Mouse (Mus musculus) spleen, postnatal 36 days (tissue): ENCODE results near the gene Gm17387.

Source experiments
- DNase-seq, 2 experiments: peaks; one replicate each; pipeline ENCODE4 v3.0.0; 2022; ENCODE audit warnings: low spot score in 2 of 2, mixed read lengths in 1 of 2

The Gm17387 gene

GRCm38 (mm10) chr7:141028831-141029230 is at the start of gene Gm17387:
Gm17387 (plus strand) TSS chr7:141029131.
- DNase-seq = no peak

DNA sequence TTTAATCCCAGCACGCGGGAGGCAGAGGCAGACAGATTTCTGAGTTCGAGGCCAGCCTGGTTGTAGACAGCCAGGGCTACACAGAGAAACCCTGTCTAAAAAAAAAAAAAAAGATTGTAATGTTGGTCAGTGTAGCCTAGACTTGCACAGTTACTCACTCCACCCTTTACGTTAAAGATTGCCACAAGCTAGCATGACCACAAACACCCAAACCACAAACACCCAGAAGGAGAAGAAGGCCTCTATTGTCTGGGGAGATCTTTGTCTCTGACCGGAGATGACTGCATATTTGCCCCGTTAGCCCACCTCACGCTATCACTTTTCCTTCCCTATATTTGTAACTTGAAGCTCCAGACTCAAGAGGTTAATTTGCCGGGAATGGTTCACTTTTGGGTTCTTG is 47.2 kb upstream of the Gm17387 start:
- DNase-seq = peak; percentile 11 to 40

DNA sequence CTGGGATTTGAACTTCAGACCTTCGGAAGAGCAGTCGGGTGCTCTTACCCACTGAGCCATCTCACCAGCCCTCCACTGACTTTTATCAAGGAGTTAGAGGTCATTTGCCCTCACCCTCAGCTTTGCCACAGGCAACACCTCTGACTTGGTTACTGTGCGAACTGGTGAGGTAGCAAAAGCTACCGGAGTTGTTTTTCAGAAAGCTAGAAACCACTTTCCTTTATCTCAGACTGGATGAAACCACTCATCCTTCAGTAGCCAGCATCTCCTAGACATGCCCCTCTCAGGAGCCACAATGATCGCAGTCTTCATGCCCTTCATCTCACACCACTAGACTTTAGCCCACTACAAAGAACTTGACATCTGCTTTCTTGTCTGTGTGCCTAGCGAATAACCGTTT is 46.0 kb upstream of the Gm17387 start:
- no peak for DNase-seq

DNA sequence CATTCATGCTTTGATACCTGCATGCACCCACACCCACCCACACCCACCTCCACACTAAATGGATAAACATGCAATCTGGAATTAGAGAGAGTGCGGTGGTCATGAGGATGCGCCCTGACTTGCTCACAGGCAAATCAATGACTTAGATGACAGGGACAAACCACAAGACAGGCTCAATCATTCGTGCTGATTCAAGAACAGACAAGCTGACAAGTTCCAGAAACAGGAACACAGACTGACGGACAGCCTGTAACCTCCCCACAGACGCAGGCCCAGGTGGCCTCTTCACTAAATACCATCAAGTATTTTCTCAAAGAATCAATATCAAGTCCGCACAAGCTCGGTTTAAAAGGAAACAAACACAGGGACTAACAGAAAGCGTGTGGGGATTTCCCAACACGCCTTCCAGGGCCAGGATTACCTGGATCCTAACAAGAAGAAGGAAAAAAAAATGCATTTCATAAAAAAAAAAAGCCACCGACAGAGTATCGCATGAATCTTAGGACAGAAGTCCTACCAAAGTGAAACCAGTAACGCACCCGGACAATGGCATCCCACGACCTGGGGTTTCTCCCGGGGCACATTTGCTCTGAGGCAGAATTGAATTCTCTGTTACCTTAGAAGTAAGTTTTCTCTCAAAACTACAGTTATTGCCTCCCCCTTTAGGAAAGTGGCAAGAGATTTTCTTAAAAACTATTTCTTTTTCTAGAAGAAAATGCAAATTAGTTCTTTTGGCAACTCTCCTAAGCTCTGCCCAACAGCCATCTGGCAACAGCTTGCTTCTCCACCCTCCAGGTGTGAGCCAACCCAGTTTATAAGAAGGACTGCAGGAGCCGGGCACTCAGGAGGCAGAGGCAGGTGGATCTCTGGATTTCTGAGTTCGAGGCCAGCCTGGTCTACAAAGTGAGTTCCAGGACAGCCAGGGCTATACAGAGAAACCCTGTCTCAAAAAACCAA is 41.5 kb upstream of the Gm17387 start:
- DNase-seq = no peak

GRCm38 (mm10) chr7:140989022-140989421 is 39.9 kb upstream of the Gm17387 start:
- DNase-seq = no peak

DNA sequence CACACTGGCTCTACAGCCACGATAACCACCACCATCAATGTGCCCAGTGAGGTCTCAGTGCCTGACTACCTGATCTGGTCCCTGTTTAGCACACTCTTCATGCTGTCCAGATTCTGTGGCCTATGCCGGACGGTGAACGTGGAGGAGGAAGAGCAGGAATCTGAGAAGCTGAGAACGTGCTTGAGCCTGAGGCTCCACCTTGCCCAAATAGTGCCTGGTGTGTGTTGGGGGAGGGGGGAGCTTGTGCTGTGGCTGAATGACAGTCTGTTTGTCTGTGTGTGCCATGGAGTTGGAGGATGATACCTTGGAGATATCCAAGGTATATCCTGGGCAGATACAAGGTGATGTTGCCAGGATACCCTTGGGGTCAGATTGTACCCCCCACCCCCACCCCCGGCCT is 38.7 kb upstream of the Gm17387 start:
- DNase-seq = no peak

DNA sequence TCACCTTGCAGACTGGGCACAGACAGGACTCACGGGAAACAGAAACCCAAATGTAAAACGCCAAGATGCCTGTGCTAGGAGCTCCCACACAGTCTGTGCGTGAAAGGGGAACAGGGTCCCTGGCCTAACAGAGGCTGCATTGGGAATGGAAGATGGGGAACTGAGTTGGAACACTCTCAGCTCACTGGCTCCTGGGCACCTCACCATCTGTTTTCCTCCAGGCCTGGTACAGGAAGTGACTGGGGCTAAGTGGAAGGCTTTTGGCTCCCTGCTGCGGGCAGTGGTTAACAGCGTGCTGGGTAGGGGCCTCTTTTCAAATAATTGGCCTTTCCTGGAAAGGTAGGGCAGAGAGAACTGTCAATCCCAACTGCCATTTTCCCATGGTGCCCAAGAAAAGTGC is 38.3 kb upstream of the Gm17387 start:
- DNase-seq = no peak

- DNase-seq = no peak
Measured at GRCm38 (mm10) chr7:140991117-140991689, 37.7 kb upstream of the Gm17387 start.

GRCm38 (mm10) chr7:140997817-140998216 is 31.1 kb upstream of the Gm17387 start:
- DNase-seq = no peak

- DNase-seq = no peak
Measured at GRCm38 (mm10) chr7:140998853-140999700, 29.9 kb upstream of the Gm17387 start.

DNA sequence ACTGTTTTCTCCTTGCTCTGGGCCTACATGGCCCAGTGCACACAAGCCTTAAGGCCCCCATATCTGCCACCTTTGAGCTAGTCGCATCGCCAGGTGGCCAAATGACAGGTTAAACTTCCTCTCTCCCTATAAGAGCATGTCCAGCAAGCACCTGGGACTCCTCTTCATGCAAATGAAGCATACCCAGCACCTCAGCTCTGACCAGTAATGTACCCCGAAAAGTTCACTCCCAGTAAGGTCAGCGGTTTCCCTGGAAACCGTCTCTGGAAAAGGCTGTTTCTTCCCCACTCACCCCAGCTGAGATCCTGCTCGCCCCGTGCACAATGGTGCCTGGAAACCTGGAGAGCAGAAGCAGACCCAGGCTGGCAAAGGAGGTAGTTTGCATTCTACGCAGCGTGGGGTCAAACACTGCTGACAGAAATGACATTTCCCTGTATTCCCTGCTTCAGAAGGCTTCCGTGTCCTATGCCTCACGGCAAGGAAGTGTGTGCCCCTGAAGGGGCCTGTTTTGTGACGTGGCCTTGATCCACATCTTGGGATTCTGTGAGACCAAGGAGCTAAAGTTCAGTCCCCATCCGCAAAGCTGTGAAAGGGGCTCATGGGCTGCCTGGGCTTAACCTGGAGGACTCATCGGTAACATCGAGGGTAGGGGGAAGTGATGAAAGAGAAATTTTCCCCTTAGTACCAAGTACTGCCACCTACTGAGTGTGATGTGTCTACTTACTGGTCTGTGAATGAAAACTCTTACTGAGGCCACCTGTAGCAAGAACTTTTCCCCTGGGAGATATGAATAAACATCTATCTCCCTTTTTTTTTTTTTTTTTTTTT is 27.8 kb upstream of the Gm17387 start:
- DNase-seq = no peak

DNA sequence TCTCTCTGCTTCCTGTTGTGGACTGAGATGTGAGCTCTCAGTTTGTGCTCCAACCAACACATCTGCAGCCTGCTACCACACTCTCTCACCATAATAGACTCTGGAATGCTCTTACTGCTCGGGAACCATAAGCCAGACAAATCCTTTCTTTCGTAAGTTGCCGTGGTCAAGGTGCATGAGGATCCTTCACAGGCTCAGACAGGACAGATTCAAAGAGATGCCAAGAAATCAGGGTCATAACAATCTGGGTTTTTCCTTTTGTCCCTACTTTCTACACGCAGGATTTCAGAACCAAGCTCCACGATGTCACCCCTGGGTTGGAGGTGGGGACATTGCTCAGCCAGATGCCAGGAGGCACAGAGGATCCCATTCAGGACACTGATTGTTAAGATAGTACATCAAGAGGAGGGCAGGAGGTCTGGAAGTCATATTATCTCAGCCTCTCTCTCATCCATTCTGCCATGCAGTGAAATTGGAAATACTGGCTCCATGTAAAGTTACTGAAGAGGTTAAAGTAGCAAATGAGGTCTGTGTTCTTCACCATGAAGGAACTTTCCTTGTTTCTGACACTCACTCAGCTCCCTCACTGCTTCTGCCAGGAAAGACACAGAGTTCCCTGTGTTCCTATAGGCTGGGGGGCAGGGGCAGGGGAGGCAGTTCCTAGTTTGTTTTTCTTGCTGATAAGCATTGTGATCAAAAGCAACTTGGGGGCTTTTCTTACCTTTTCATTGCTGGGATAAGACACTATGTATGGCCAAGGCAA is 25.5 kb upstream of the Gm17387 start:
- no peak for DNase-seq

DNA sequence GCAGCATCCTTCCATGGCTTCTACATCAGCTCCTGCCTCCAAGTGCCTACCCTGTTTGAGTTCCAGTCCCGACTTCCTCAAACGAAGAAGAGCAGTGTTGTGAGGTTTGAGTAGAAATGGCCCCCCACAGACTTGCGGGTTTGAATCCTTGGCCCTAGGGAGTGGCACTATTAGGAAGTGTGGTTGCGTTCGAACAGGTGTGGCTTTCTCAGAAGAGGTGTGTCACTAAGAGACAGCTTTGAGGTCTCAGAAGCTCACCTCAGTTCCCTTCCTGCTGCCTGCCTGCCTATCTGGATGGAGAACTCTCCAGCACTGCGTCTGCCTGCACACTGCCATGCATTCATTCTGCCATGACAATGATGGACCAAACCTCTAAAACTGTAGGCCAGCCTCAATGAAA is 22.5 kb upstream of the Gm17387 start:
- DNase-seq = no peak

GRCm38 (mm10) chr7:141006914-141007313 is 22.0 kb upstream of the Gm17387 start:
- no peak for DNase-seq

- peak in 1 of 2 experiments; percentile 30 for DNase-seq
Measured at GRCm38 (mm10) chr7:141008312-141008761, 20.6 kb upstream of the Gm17387 start.

GRCm38 (mm10) chr7:141008938-141009660 is 19.8 kb upstream of the Gm17387 start:
- peak; percentile 56 to 73 for DNase-seq

DNA sequence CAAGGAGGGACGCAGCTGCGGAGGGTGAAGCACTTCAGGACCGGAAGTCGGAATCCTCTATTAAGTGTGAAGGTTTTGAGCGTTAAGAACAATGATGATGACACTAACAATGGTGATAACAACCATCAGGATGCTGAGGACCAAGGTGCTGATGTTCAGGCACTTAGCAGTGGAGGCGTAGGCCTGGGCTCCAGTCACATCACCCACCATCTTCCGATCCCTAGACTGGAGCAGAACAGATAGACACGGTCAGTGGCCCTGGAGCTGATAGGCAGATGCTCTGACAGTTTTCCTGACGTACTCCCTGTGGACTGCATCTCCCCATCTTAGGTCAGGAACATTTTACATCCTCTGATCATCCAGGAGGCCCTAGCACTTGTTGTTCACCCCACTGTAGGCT is 19.3 kb upstream of the Gm17387 start:
- no peak for DNase-seq

- DNase-seq = peak; percentile 14 to 31
Measured at GRCm38 (mm10) chr7:141010593-141010992, 18.3 kb upstream of the Gm17387 start, which contains the start of gene Ifitm3. Ifitm3 (minus strand) TSS chr7:141010770.

DNA sequence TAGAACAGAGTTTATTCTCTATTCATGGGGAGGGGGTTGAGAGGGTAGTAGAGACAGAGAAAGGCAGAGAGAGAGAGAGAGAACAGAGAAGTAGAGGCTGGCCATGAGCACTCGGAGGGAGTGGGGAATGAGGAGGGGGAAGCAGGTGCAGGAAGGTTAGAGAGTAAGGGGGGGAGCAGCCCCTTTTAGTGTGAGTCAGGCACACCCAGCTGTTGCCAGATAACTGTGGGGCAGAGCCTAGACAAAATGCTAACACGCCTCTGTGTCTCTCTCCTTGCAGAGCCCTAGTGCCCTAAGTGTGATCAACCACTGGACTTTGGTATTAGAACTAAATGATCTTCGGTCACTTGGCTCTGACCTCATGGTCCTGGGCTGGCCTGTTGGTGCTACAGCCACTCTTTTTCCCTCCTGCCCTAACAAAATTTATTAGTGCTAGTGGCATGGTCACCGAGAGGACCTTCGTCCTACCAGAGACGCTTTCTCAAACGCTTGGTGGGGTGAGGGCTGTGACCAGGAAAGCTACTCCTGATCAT is 17.6 kb upstream of the Gm17387 start:
- no peak for DNase-seq
